Mouse (Mus musculus): ENCODE data around the gene A530032D15Rik.
"Not testable (repeated sequence)": the region's sequence is repeated elsewhere in the genome, so short reads cannot be mapped to it uniquely, and the experiment has no call there.

A530032D15Rik gene

GRCm38 (mm10) chr1:85034394-85034793 lies 75.3 kb downstream of the A530032D15Rik start:
- not testable (repeated sequence) for DNase-seq

- DNase-seq: not testable (repeated sequence)
These were observed 76.0 kb downstream of the A530032D15Rik start for GRCm38 (mm10) chr1:85033616-85034015.
